Mouse (Mus musculus): ENCODE measurements around the gene Hmgn2. TPM values are rescaled to one million over a fixed set of nuclear protein-coding genes. Genes with fewer than 3 reads are reported as not detected.

The Hmgn2 gene
- total RNA-seq, 1 experiment, result 205 TPM

DNA sequence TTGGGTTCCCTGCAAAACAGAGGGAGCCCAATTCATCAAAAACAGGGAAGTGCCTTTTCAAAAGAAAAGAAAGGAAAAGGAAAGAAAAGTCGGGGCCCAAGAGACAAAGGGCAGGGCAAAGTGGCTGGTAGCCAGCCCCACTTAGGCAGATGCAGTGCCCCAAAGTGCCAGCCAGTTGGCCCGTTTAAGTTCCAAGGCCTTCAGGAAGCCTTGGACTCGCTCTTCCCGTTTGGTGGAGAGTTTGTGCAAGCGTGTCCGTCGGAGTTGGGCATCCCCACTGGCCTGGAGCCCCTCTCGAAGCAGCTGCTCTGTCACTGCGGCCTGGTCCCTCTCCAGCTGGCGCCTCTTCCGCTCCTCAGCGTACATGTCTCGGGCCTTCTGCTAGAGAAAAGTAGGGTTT is 2.4 kb upstream of the Hmgn2 start:
- H3K4me1 ChIP-seq (ENCODE audit: control insufficient read depth in 2 of 2, insufficient read depth in 2 of 2, low read length in 2 of 2, poor library complexity in 1 of 2), result peaks cover 2 to 18% of the 10 kb centered on the region in 2 experiments; a peak in 2 of 4 replicates
- DNase-seq (ENCODE audit: low read depth, low spot score), result no peak
- H3K27ac ChIP-seq (ENCODE audit: insufficient read depth, low read depth, low read length, poor library complexity, severe bottlenecking), result no peak overlapping the region
- peaks cover 13% of the 10 kb centered on the region for H3K36me3 ChIP-seq (ENCODE audit: control insufficient read depth, insufficient read depth, low read length, poor library complexity, severe bottlenecking)
- H3K9ac ChIP-seq (ENCODE audit: insufficient read depth, low read depth, low read length, poor library complexity, severe bottlenecking), result no peak overlapping the region
- in situ Hi-C loops (cut with MboI; ENCODE audit: low sequenced_read_pairs in 2 of 2, unreplicated experiment in 2 of 2), result no loop called here
- no peaks in the 10 kb centered on the region for H3K9me3 ChIP-seq (ENCODE audit: control insufficient read depth, insufficient read depth, low read depth, low read length)
- H3K4me3 ChIP-seq (ENCODE audit: insufficient read depth in 1 of 2, low read depth in 1 of 2, low read length in 2 of 2, poor library complexity in 1 of 2, severe bottlenecking in 1 of 2), result no peak overlapping the region
- TF ChIP-seq ZNF384 (IDR thresholded peaks at IDR 0.05; ENCODE audit: low read depth, low read length) (no peak), ZC3H11A (IDR thresholded peaks at IDR 0.05; ENCODE audit: borderline replicate concordance, low read depth, low read length) (no peak), HCFC1 (IDR thresholded peaks at IDR 0.05; ENCODE audit: borderline replicate concordance, insufficient read depth, low read length) (no peak), MAFK (IDR thresholded peaks at IDR 0.05; ENCODE audit: insufficient read depth, low read depth, low read length) (no peak), CHD2 (IDR thresholded peaks at IDR 0.05; ENCODE audit: low read depth, low read length) (no peak)

DNA sequence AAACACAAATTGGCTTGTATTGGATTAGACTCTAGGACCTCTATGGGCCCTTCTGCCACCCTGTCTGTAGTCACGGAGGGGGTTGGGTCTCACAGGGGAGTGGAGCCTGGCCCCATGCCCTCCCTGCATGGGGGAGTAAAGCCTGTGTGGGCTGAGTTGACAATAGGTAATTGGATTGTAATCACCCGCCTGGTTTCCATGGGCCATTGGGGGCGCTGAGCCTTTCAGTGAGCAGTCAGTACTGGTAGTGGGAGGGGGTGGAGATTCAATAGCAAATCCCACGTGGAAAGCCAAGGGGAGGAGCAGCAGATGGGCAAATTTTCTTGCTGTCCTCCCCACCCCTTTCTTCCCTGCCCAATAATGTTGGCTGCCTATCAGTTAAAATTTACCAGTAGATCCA is 1.7 kb upstream of the Hmgn2 start:
- Histone ChIP-seq H3K27ac (ENCODE audit: insufficient read depth, low read depth, low read length, poor library complexity, severe bottlenecking) (no peak overlapping the region), H3K4me3 (ENCODE audit: insufficient read depth in 1 of 2, low read depth in 1 of 2, low read length in 2 of 2, poor library complexity in 1 of 2, severe bottlenecking in 1 of 2) (no peak overlapping the region), H3K4me1 (ENCODE audit: control insufficient read depth in 2 of 2, insufficient read depth in 2 of 2, low read length in 2 of 2, poor library complexity in 1 of 2) (peaks cover 2 to 18% of the 10 kb centered on the region in 2 experiments; a peak in 2 of 4 replicates), H3K9ac (ENCODE audit: insufficient read depth, low read depth, low read length, poor library complexity, severe bottlenecking) (no peak overlapping the region), H3K36me3 (ENCODE audit: control insufficient read depth, insufficient read depth, low read length, poor library complexity, severe bottlenecking) (peaks cover 17% of the 10 kb centered on the region), H3K9me3 (ENCODE audit: control insufficient read depth, insufficient read depth, low read depth, low read length) (no peaks in the 10 kb centered on the region)
- in situ Hi-C loops (cut with MboI; ENCODE audit: low sequenced_read_pairs in 2 of 2, unreplicated experiment in 2 of 2), result no loop called here
- TF ChIP-seq HCFC1 (IDR thresholded peaks at IDR 0.05; ENCODE audit: borderline replicate concordance, insufficient read depth, low read length) (no peak), ZC3H11A (IDR thresholded peaks at IDR 0.05; ENCODE audit: borderline replicate concordance, low read depth, low read length) (no peak), MAFK (IDR thresholded peaks at IDR 0.05; ENCODE audit: insufficient read depth, low read depth, low read length) (no peak), ZNF384 (IDR thresholded peaks at IDR 0.05; ENCODE audit: low read depth, low read length) (no peak), CHD2 (IDR thresholded peaks at IDR 0.05; ENCODE audit: low read depth, low read length) (no peak)
- DNase-seq (ENCODE audit: low read depth, low spot score), result no peak

DNA sequence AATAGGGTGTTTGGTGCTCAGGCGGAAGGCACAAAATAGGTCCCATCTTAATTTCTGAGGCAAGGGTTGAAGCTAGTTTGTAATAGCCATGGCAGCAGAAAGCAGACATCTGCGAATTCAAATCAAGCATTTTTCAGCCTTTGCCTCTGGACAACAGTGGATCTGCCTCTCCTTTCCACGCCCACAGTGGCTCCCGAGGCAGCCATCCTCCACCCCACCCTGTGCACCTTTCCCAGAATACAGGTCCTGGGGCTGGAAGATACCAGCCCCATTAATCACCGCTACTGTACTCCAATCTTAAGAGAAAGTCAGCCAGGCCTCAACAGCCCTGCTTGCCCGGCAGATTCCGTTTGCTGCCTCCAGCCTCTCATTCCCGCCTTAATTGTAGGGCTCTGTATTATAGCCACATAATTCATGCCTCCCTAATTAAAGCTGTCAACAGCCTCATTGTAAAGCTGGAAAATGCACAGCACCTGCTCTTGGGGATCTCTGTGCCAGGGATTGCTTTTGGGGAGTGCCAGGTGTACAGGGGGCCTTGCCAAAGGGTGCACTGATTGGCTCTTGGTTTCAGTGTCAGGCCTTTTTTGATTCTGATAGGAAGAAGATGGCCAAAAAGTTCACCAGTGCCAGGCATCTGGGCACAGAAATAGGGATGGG is 792 bp upstream of the Hmgn2 start:
- in situ Hi-C loops (cut with MboI; ENCODE audit: low sequenced_read_pairs in 2 of 2, unreplicated experiment in 2 of 2), result no loop called here
- Histone ChIP-seq H3K9ac (ENCODE audit: insufficient read depth, low read depth, low read length, poor library complexity, severe bottlenecking) (no peak overlapping the region), H3K9me3 (ENCODE audit: control insufficient read depth, insufficient read depth, low read depth, low read length) (no peaks in the 10 kb centered on the region), H3K4me3 (ENCODE audit: insufficient read depth in 1 of 2, low read depth in 1 of 2, low read length in 2 of 2, poor library complexity in 1 of 2, severe bottlenecking in 1 of 2) (peak overlapping the region in 1 of 2 experiments; percentile 76; a peak in 2 of 4 replicates), H3K27ac (ENCODE audit: insufficient read depth, low read depth, low read length, poor library complexity, severe bottlenecking) (no peak overlapping the region), H3K4me1 (ENCODE audit: control insufficient read depth in 2 of 2, insufficient read depth in 2 of 2, low read length in 2 of 2, poor library complexity in 1 of 2) (peaks cover 2 to 18% of the 10 kb centered on the region in 2 experiments; a peak in 2 of 4 replicates), H3K36me3 (ENCODE audit: control insufficient read depth, insufficient read depth, low read length, poor library complexity, severe bottlenecking) (peaks cover 20% of the 10 kb centered on the region)
- TF ChIP-seq ZC3H11A (IDR thresholded peaks at IDR 0.05; ENCODE audit: borderline replicate concordance, low read depth, low read length) (no peak), MAFK (IDR thresholded peaks at IDR 0.05; ENCODE audit: insufficient read depth, low read depth, low read length) (no peak), ZNF384 (IDR thresholded peaks at IDR 0.05; ENCODE audit: low read depth, low read length) (no peak), CHD2 (IDR thresholded peaks at IDR 0.05; ENCODE audit: low read depth, low read length) (no peak), HCFC1 (IDR thresholded peaks at IDR 0.05; ENCODE audit: borderline replicate concordance, insufficient read depth, low read length) (no peak)
- DNase-seq (ENCODE audit: low read depth, low spot score), result no peak

DNA sequence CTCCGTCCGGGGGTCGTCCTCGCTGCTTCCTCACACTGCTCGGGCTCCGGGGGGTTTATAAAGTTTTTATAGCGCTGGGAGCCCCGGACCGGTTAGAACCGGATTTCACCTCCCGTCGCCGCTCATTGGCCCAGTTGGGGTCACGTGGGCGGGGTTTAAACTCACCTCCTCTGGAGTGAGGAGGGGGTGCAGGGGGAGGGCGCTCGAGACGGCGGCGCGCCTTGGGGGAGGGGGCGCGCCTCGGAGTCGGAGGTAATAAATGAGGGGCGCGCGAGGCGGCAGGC is 642 bp downstream of the Hmgn2 start:
- Histone ChIP-seq H3K4me3 (ENCODE audit: insufficient read depth in 1 of 2, low read depth in 1 of 2, low read length in 2 of 2, poor library complexity in 1 of 2, severe bottlenecking in 1 of 2) (peak overlapping the region; percentile 76 to 92), H3K36me3 (ENCODE audit: control insufficient read depth, insufficient read depth, low read length, poor library complexity, severe bottlenecking) (peaks cover 26% of the 10 kb centered on the region), H3K9me3 (ENCODE audit: control insufficient read depth, insufficient read depth, low read depth, low read length) (no peaks in the 10 kb centered on the region), H3K9ac (ENCODE audit: insufficient read depth, low read depth, low read length, poor library complexity, severe bottlenecking) (peak overlapping the region; percentile 99), H3K4me1 (ENCODE audit: control insufficient read depth in 2 of 2, insufficient read depth in 2 of 2, low read length in 2 of 2, poor library complexity in 1 of 2) (peaks cover 2 to 18% of the 10 kb centered on the region in 2 experiments; a peak in 2 of 4 replicates), H3K27ac (ENCODE audit: insufficient read depth, low read depth, low read length, poor library complexity, severe bottlenecking) (peak overlapping the region; percentile 100)
- DNase-seq (ENCODE audit: low read depth, low spot score), result peak; percentile 96
- 0 out of 2 replicates have a peak, but pooled peaks have one; percentile 49 for TF ChIP-seq CHD2 (IDR thresholded peaks at IDR 0.05; ENCODE audit: low read depth, low read length)
- TF ChIP-seq ZC3H11A (IDR thresholded peaks at IDR 0.05; ENCODE audit: borderline replicate concordance, low read depth, low read length), result no peak
- TF ChIP-seq HCFC1 (IDR thresholded peaks at IDR 0.05; ENCODE audit: borderline replicate concordance, insufficient read depth, low read length), result no peak; the same call in 1 of the 2 replicates
- TF ChIP-seq ZNF384 (IDR thresholded peaks at IDR 0.05; ENCODE audit: low read depth, low read length), result no peak
- TF ChIP-seq MAFK (IDR thresholded peaks at IDR 0.05; ENCODE audit: insufficient read depth, low read depth, low read length), result no peak
- in situ Hi-C loops (cut with MboI; ENCODE audit: low sequenced_read_pairs in 2 of 2, unreplicated experiment in 2 of 2), result no loop called here
